In genomic region chr12:33541566-33541965, GRCm38 (mm10) we compare ENCODE assay signal across 22 mouse cellular contexts.
DNase-seq lines count a peak whose midpoint lies in the region; ATAC-seq and TF ChIP-seq lines count a peak whose summit lies in the region.
"Had no signal": no experiment of that assay in that cellular context is flagged by ENCODE, and none has a peak within 500 bp of the region (broad histone marks: within the 10 kb centered on the region; RNA-seq: fewer than 3 reads in every experiment).

No protein-coding gene starts in this region.

- no peak overlapping the region for H3K4me2 ChIP-seq in forebrain, postnatal 0 days (ENCODE audit: low read depth)
- no peak overlapping the region for H3K4me2 ChIP-seq in forebrain, embryonic 12.5 days
- no peak overlapping the region for H3K4me2 ChIP-seq in midbrain, embryonic 15.5 days
- H3K4me2 ChIP-seq: forebrain, embryonic 15.5 days; limb, embryonic 15.5 days; liver, embryonic 15.5 days; neural tube, embryonic 13.5 days had no signal

- intact Hi-C loops in left cerebral cortex, postnatal 10 days (cut with DNase I) = no loop called here

- H3K27ac ChIP-seq in forebrain, postnatal 0 days (ENCODE audit: low read depth, low read length) = no peak overlapping the region
- no peak overlapping the region for H3K27ac ChIP-seq in forebrain, embryonic 12.5 days
- no peak overlapping the region for H3K27ac ChIP-seq in midbrain, embryonic 15.5 days
- H3K27ac ChIP-seq: forebrain, embryonic 15.5 days; hindbrain, embryonic 10.5 days; limb, embryonic 15.5 days; liver, embryonic 15.5 days; neural tube, embryonic 13.5 days; stomach, postnatal 0 days had no signal

- no peaks in the 10 kb centered on the region for H3K36me3 ChIP-seq in forebrain, postnatal 0 days (ENCODE audit: insufficient read depth)
- no peaks in the 10 kb centered on the region for H3K36me3 ChIP-seq in forebrain, embryonic 12.5 days (replicated peaks)
- H3K36me3 ChIP-seq in midbrain, embryonic 15.5 days (replicated peaks) = no peaks in the 10 kb centered on the region
- H3K36me3 ChIP-seq: forebrain, embryonic 15.5 days; hindbrain, embryonic 10.5 days; limb, embryonic 15.5 days; liver, embryonic 15.5 days; neural tube, embryonic 13.5 days had no signal

- DNase-seq in forebrain, postnatal 0 days = peak; percentile 38
- DNase-seq in left cerebral cortex, postnatal 10 days (ENCODE audit: extremely low spot score in 1 of 2, low spot score in 2 of 2) = peak; percentile 20 to 23
- no peak for DNase-seq in left cerebral cortex, adult 8-10 months (ENCODE audit: low spot score in 2 of 2)
- peak; percentile 19 for DNase-seq in right cerebral cortex, postnatal 25 days
- no peak for DNase-seq in cerebellum, adult 9-10 months
- DNase-seq: adrenal gland, postnatal 14 days; cerebellum, adult 11-12 months; gastrocnemius, postnatal 36 days; kidney, postnatal 4 days had no signal

- no peaks in the 10 kb centered on the region for H3K9me3 ChIP-seq in forebrain, postnatal 0 days (ENCODE audit: low read length)
- no peaks in the 10 kb centered on the region for H3K9me3 ChIP-seq in forebrain, embryonic 12.5 days
- no peaks in the 10 kb centered on the region for H3K9me3 ChIP-seq in midbrain, embryonic 15.5 days
- H3K9me3 ChIP-seq: forebrain, embryonic 15.5 days; hindbrain, embryonic 10.5 days; limb, embryonic 15.5 days; liver, embryonic 15.5 days; megakaryocyte, embryonic 14.5 days; neural tube, embryonic 13.5 days had no signal

- WGBS in forebrain, postnatal 0 days = 87% methylated on average over 7 of the region's 7 CpGs
- 98% methylated on average over 7 of the region's 7 CpGs for WGBS in forebrain, embryonic 12.5 days
- WGBS in midbrain, embryonic 15.5 days = 81% methylated on average over 7 of the region's 7 CpGs

- no peak overlapping the region for H3K4me3 ChIP-seq in forebrain, postnatal 0 days (ENCODE audit: low read depth, low read length)
- H3K4me3 ChIP-seq in forebrain, embryonic 12.5 days (replicated peaks) = no peak overlapping the region
- H3K4me3 ChIP-seq in midbrain, embryonic 15.5 days = no peak overlapping the region
- H3K4me3 ChIP-seq: forebrain, embryonic 15.5 days; hindbrain, embryonic 10.5 days; limb, embryonic 15.5 days; liver, embryonic 15.5 days; megakaryocyte, embryonic 14.5 days; neural tube, embryonic 13.5 days had no signal

- no peak for TF ChIP-seq CTCF in forebrain, postnatal 0 days (IDR thresholded peaks at IDR 0.05; ENCODE audit: low read depth)

- H3K27me3 ChIP-seq in forebrain, postnatal 0 days (ENCODE audit: insufficient read depth, low read length) = no peaks in the 10 kb centered on the region
- H3K27me3 ChIP-seq in forebrain, embryonic 12.5 days = no peaks in the 10 kb centered on the region
- H3K27me3 ChIP-seq in midbrain, embryonic 15.5 days (replicated peaks) = no peaks in the 10 kb centered on the region
- H3K27me3 ChIP-seq: forebrain, embryonic 15.5 days; limb, embryonic 15.5 days; liver, embryonic 15.5 days; megakaryocyte, embryonic 14.5 days; neural tube, embryonic 13.5 days had no signal

- ATAC-seq in forebrain, postnatal 0 days = peak; percentile 69; the same call in 1 of the 2 replicates
- no peak for ATAC-seq in forebrain, embryonic 12.5 days (ENCODE audit: low FRiP score)
- 0 out of 2 replicates have a peak, but pooled peaks have one; percentile 65 for ATAC-seq in midbrain, embryonic 15.5 days (replicated peaks)
- ATAC-seq in erythroid progenitor cell, adult 5-6 weeks (replicated peaks; ENCODE audit: low FRiP score, poor library complexity, severe bottlenecking) = no peak
- ATAC-seq: CD4-positive, CD25-positive, alpha-beta regulatory T cell, adult 4 months; forebrain, embryonic 15.5 days; intestine, embryonic 16.5 days; lung, postnatal 0 days had no signal

- H3K4me1 ChIP-seq in forebrain, postnatal 0 days (ENCODE audit: insufficient read depth) = no peaks in the 10 kb centered on the region
- no peaks in the 10 kb centered on the region for H3K4me1 ChIP-seq in forebrain, embryonic 12.5 days
- no peaks in the 10 kb centered on the region for H3K4me1 ChIP-seq in midbrain, embryonic 15.5 days
- H3K4me1 ChIP-seq: forebrain, embryonic 15.5 days; hindbrain, embryonic 10.5 days; liver, embryonic 15.5 days; megakaryocyte, embryonic 14.5 days; neural tube, embryonic 13.5 days had no signal

- no peak overlapping the region for H3K9ac ChIP-seq in forebrain, postnatal 0 days
- H3K9ac ChIP-seq in forebrain, embryonic 12.5 days = no peak overlapping the region
- H3K9ac ChIP-seq in midbrain, embryonic 15.5 days = no peak overlapping the region
- H3K9ac ChIP-seq: forebrain, embryonic 15.5 days; limb, embryonic 15.5 days; liver, embryonic 15.5 days; neural tube, embryonic 13.5 days had no signal

Comparison
In these comparisons a context has a peak if more than half of its experiments do, and no peak if none do; other contexts are left out.
1. ATAC-seq: peak in forebrain, postnatal 0 days (single experiment) and midbrain, embryonic 15.5 days (single experiment); none in forebrain, embryonic 12.5 days (single experiment) and erythroid progenitor cell, adult 5-6 weeks (single experiment).
2. DNase-seq: peak in forebrain, postnatal 0 days (single experiment), left cerebral cortex, postnatal 10 days (2 of 2) and right cerebral cortex, postnatal 25 days (single experiment); none in left cerebral cortex, adult 8-10 months (0 of 2) and cerebellum, adult 9-10 months (single experiment).